Mouse (Mus musculus) kidney, embryonic 15.5 days (tissue): ENCODE results near the gene Arhgap30. TPM values are rescaled to one million over a fixed set of nuclear protein-coding genes. Genes with fewer than 3 reads are reported as not detected.

ENCODE experiments used
- ATAC-seq: fragments of 200-750 bp; cut with Nextera tagmentation; replicated peaks from 2 replicates; pipeline ENCODE4 v1.8.0; 2017; ENCODE audit warnings: moderate TSS enrichment; ENCODE audit not compliant: low FRiP score
- H3K27ac ChIP-seq: fragments of 300-500 bp; sonication (generic); 2 replicates; pipeline ENCODE4 v1.5.1; 2015; ENCODE audit warnings: mild to moderate bottlenecking, inconsistent platforms
- H3K27me3 ChIP-seq: fragments of 300-500 bp; sonication (generic); 2 replicates; pipeline ENCODE4 v1.6.1; 2015; ENCODE audit warnings: inconsistent platforms
- H3K36me3 ChIP-seq: fragments of 300-500 bp; sonication (generic); 2 replicates; pipeline ENCODE4 v1.6.1; 2015; ENCODE audit warnings: inconsistent platforms
- H3K4me1 ChIP-seq: fragments of 300-500 bp; sonication (generic); 2 replicates; pipeline ENCODE4 v1.6.1; 2015; ENCODE audit warnings: inconsistent platforms
- H3K4me2 ChIP-seq: fragments of 300-500 bp; sonication (generic); 2 replicates; pipeline ENCODE4 v1.6.1; 2015; ENCODE audit warnings: moderate library complexity, mild to moderate bottlenecking, inconsistent platforms
- H3K4me3 ChIP-seq: fragments of 300-500 bp; sonication (generic); replicated peaks from 2 replicates; pipeline ENCODE4 v1.5.1; 2015; ENCODE audit warnings: mild to moderate bottlenecking, inconsistent platforms
- H3K9ac ChIP-seq: fragments of 300-500 bp; sonication (generic); 2 replicates; pipeline ENCODE4 v1.6.1; 2015; ENCODE audit warnings: mild to moderate bottlenecking, inconsistent platforms
- H3K9me3 ChIP-seq: fragments of 300-500 bp; sonication (generic); replicated peaks from 2 replicates; pipeline ENCODE4 v1.6.1; 2016; ENCODE audit warnings: inconsistent platforms
- WGBS: fragments of 180-500 bp; shearing (Covaris S2); methylation state at CpG from one replicate; pipeline ENCODE4 v1.1.7; 2015; ENCODE audit warnings: mixed read lengths; 5-methylcytosine and 5-hydroxymethylcytosine counted together
- polyA plus RNA-seq: library from polyadenylated mRNA; unstranded; fragments of >200 nt; fragmentation: Nextera tagmentation; extraction: Ambion mirVana; gene quantifications from 2 replicates; pipeline ENCODE4 v1.2.1, GENCODE M21; 2015

Gene Arhgap30
- polyA plus RNA-seq, 1 experiment from 2014 or later: 1.6 TPM

DNA sequence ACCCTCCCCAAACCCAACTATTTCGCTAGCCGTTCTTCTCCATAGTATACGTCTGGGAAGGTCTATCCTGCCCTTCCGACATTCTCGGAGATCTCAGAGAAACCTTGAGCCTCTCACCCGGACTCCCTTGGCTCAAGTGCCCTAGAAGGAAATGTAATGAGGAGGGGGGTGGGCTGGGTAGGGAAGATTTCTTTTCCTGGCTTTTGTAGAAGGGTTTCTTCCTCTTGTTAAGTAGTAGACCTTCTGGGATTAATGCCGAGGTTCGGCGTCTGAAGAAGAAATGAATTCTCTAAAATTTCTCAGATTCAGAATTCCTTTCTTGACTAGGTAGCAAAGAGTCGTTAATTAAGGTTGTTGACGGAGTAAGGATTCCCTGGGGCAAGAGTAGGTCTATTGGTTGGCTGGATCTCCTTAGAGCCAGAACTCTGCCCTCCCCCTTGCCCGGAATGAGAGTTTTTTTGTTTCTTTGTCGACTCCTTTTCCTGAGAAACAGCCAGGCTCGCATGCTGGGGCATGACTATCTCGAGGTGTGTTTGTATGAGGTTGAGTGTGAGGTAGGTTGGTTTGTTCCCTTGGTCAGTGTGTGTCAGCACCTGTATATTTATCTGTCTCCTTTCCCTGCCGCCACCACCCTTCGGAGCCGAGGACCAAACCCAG is 49.4 kb downstream of the Arhgap30 start:
- ATAC-seq: no peak
- peak overlapping the region; percentile 68 for H3K4me2 ChIP-seq

GRCm38 (mm10) chr1:171439072-171439471 is 50.3 kb downstream of the Arhgap30 start:
- no peak for ATAC-seq
- WGBS: 10% methylated on average over 8 of the region's 8 CpGs

More for the DNA sequence above, 49.4 kb downstream of the Arhgap30 start:
- Histone ChIP-seq H3K4me1 (peaks cover 62% of the 10 kb centered on the region), H3K27me3 (no peaks in the 10 kb centered on the region), H3K9ac (peak overlapping the region; percentile 73), H3K27ac (peak overlapping the region; percentile 95), H3K9me3 (no peaks in the 10 kb centered on the region), H3K4me3 (peak overlapping the region; percentile 77), H3K36me3 (no peaks in the 10 kb centered on the region)
- WGBS: under 1% methylated on average over 18 of the region's 18 CpGs

GRCm38 (mm10) chr1:171440025-171440725 is 51.4 kb downstream of the Arhgap30 start:
- Histone ChIP-seq H3K27ac (peak overlapping the region; percentile 95), H3K4me2 (peak overlapping the region; percentile 68), H3K4me1 (peaks cover 59% of the 10 kb centered on the region), H3K9me3 (no peaks in the 10 kb centered on the region; the same call in 1 of the 2 replicates), H3K27me3 (no peaks in the 10 kb centered on the region), H3K36me3 (peaks cover 7% of the 10 kb centered on the region), H3K9ac (peak overlapping the region; percentile 73; the same call in 1 of the 2 replicates), H3K4me3 (peak overlapping the region; percentile 77)
- 4% methylated on average over 9 of the region's 9 CpGs for WGBS
- ATAC-seq: peak; percentile 77

More at GRCm38 (mm10) chr1:171439072-171439471, 50.3 kb downstream of the Arhgap30 start:
- Histone ChIP-seq H3K4me1 (peaks cover 63% of the 10 kb centered on the region), H3K9me3 (no peaks in the 10 kb centered on the region; the same call in 1 of the 2 replicates), H3K27me3 (no peaks in the 10 kb centered on the region), H3K4me2 (peak overlapping the region; percentile 68), H3K27ac (peak overlapping the region; percentile 95), H3K4me3 (peak overlapping the region; percentile 77), H3K36me3 (peaks cover 7% of the 10 kb centered on the region), H3K9ac (peak overlapping the region; percentile 73)

- peak overlapping the region; percentile 95 for H3K27ac ChIP-seq
- H3K9me3 ChIP-seq: no peaks in the 10 kb centered on the region; the same call in 1 of the 2 replicates
- H3K4me3 ChIP-seq: peak overlapping the region; percentile 14; the same call in 1 of the 2 replicates
- H3K4me2 ChIP-seq: peak overlapping the region; percentile 68
- H3K4me1 ChIP-seq: peaks cover 53% of the 10 kb centered on the region
- peaks cover 7% of the 10 kb centered on the region for H3K36me3 ChIP-seq
- H3K9ac ChIP-seq: peak overlapping the region; percentile 8; the same call in 1 of the 2 replicates
- WGBS: 48% methylated on average over 7 of the region's 7 CpGs
- no peaks in the 10 kb centered on the region for H3K27me3 ChIP-seq
- no peak for ATAC-seq
These were observed 53.0 kb downstream of the Arhgap30 start for GRCm38 (mm10) chr1:171441466-171442412.

DNA sequence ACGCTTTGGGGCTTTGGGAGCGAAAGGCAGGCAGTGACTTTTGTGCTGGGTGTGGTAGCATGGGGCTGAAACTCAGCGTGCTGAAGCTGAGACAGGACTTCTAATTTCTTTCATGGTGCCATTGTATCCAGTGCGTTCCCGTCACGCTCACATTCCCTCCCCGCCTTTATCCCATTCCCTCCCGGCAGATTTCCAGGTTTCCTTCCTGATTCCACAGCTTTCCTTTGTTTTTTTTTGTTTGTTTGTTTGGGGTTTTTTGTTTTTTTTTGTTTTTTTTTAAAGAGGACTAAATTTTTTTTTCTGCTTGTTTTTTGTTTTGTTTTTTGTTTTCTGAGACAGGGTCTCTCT is 53.6 kb downstream of the Arhgap30 start:
- Histone ChIP-seq H3K4me1 (peaks cover 54% of the 10 kb centered on the region), H3K27ac (peak overlapping the region; percentile 95), H3K4me3 (peak overlapping the region; percentile 14; the same call in 1 of the 2 replicates), H3K9ac (no peak overlapping the region), H3K36me3 (peaks cover 7% of the 10 kb centered on the region), H3K27me3 (no peaks in the 10 kb centered on the region), H3K9me3 (no peaks in the 10 kb centered on the region; the same call in 1 of the 2 replicates), H3K4me2 (peak overlapping the region; percentile 68)
- WGBS: 60% methylated on average over 8 of the region's 8 CpGs
- no peak for ATAC-seq

GRCm38 (mm10) chr1:171445050-171445449 is 56.3 kb downstream of the Arhgap30 start:
- H3K27me3 ChIP-seq: no peaks in the 10 kb centered on the region
- peaks cover 7% of the 10 kb centered on the region for H3K36me3 ChIP-seq
- H3K9me3 ChIP-seq: no peaks in the 10 kb centered on the region; the same call in 1 of the 2 replicates
- 80% methylated on average over 5 of the region's 5 CpGs for whole genome bisulfite sequencing
- H3K27ac ChIP-seq: no peak overlapping the region
- H3K4me2 ChIP-seq: no peak overlapping the region
- no peak for ATAC-seq
- no peak overlapping the region for H3K9ac ChIP-seq
- H3K4me1 ChIP-seq: peaks cover 51% of the 10 kb centered on the region
- H3K4me3 ChIP-seq: no peak overlapping the region

DNA sequence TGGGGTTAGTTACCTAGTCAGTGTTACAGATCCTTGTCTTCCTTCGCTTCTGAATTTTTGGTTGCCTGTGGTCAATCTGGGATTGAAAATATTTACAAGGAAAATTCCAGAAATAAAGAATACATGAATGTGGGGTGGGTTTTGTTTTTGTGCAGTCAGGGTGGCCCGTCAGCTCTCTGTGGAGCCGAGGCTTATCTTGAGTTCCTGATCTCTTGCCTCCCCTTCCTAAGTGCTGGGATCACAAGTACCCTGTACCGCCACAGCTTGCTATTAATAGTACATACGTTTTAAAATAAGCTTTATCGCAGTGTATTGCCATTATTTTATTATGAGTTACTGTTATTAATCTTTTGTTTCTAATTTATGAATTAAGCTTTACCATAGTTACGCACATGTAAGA is 58.1 kb downstream of the Arhgap30 start:
- Histone ChIP-seq H3K4me2 (peak overlapping the region; percentile 44; the same call in 1 of the 2 replicates), H3K4me3 (no peak overlapping the region), H3K27me3 (no peaks in the 10 kb centered on the region), H3K9me3 (no peaks in the 10 kb centered on the region; the same call in 1 of the 2 replicates), H3K9ac (no peak overlapping the region), H3K27ac (peak overlapping the region; percentile 52; the same call in 1 of the 2 replicates), H3K4me1 (peaks cover 34% of the 10 kb centered on the region), H3K36me3 (peaks cover 7% of the 10 kb centered on the region)
- 41% methylated on average over 7 of the region's 7 CpGs for WGBS
- no peak for ATAC-seq

- no peak overlapping the region for H3K9ac ChIP-seq
- H3K4me2 ChIP-seq: peak overlapping the region; percentile 44
- no peaks in the 10 kb centered on the region for H3K27me3 ChIP-seq
- H3K27ac ChIP-seq: peak overlapping the region; percentile 52; the same call in 1 of the 2 replicates
- 22% methylated on average over 10 of the region's 10 CpGs for WGBS
- H3K9me3 ChIP-seq: no peaks in the 10 kb centered on the region; the same call in 1 of the 2 replicates
- peaks cover 7% of the 10 kb centered on the region for H3K36me3 ChIP-seq
- peaks cover 27% of the 10 kb centered on the region for H3K4me1 ChIP-seq
- 0 out of 2 replicates have a peak overlapping the region, but pooled peaks have one; percentile 4 for H3K4me3 ChIP-seq
- ATAC-seq: peak; percentile 61
These were observed 58.9 kb downstream of the Arhgap30 start for GRCm38 (mm10) chr1:171447692-171448091.

- no peak overlapping the region for H3K4me3 ChIP-seq
These were observed 61.3 kb downstream of the Arhgap30 start for GRCm38 (mm10) chr1:171450062-171450461.

GRCm38 (mm10) chr1:171451001-171451400 is 62.2 kb downstream of the Arhgap30 start:
- H3K27ac ChIP-seq: no peak overlapping the region
- H3K27me3 ChIP-seq: no peaks in the 10 kb centered on the region
- no peak overlapping the region for H3K9ac ChIP-seq
- no peaks in the 10 kb centered on the region for H3K9me3 ChIP-seq
- 88% methylated on average over 10 of the region's 10 CpGs for whole genome bisulfite sequencing
- no peak for ATAC-seq
- H3K4me2 ChIP-seq: no peak overlapping the region
- H3K36me3 ChIP-seq: peaks cover 6% of the 10 kb centered on the region; the same call in 1 of the 2 replicates
- peaks cover 22% of the 10 kb centered on the region for H3K4me1 ChIP-seq
- no peak overlapping the region for H3K4me3 ChIP-seq

More at GRCm38 (mm10) chr1:171450062-171450461, 61.3 kb downstream of the Arhgap30 start:
- Histone ChIP-seq H3K4me1 (peaks cover 22% of the 10 kb centered on the region), H3K36me3 (peaks cover 6% of the 10 kb centered on the region; the same call in 1 of the 2 replicates), H3K4me2 (no peak overlapping the region), H3K27ac (no peak overlapping the region), H3K9ac (no peak overlapping the region), H3K9me3 (no peaks in the 10 kb centered on the region), H3K27me3 (no peaks in the 10 kb centered on the region)
- no peak for ATAC-seq
- WGBS: 85% methylated on average over 11 of the region's 11 CpGs

DNA sequence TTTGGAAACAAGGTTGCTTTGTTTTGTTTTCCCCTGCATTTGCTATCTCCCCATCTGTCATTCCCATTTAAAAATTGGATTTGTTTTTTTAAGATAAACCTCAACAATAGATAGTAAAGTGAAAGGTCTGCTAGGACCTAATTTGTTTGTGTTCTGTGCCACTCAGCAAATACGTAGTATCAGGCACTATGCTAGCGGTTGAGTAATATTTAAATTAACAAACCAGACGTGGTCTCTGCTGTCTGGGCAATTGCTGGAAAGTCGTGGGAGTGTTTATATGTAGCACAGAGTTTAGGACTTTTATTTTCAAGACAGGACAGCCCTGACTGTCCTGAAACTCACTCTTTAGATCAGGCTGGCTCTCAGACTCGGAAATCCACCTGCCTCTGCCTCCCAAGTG is 63.8 kb downstream of the Arhgap30 start:
- WGBS: 72% methylated on average over 5 of the region's 5 CpGs
- Histone ChIP-seq H3K4me2 (no peak overlapping the region), H3K27ac (no peak overlapping the region), H3K27me3 (no peaks in the 10 kb centered on the region), H3K4me3 (no peak overlapping the region), H3K9me3 (no peaks in the 10 kb centered on the region), H3K9ac (no peak overlapping the region), H3K4me1 (peaks cover 9% of the 10 kb centered on the region), H3K36me3 (peaks cover 6% of the 10 kb centered on the region; the same call in 1 of the 2 replicates)
- no peak for ATAC-seq
